Mouse (Mus musculus) monocyte, adult 5-6 weeks (primary cell): ENCODE results near the gene Sema3c. TPM values are rescaled to one million over a fixed set of nuclear protein-coding genes. Genes with fewer than 3 reads are reported as not detected.
A peak's percentile ranks its signal among the peaks of the same experiment; 100 is the strongest.

Experiments used
- ATAC-seq: fragments of 153-309, 156-312 bp; replicated peaks from 2 replicates; pipeline ENCODE4 v1.8.0; 2017; ENCODE audit warnings: mild to moderate bottlenecking; ENCODE audit not compliant: low TSS enrichment, insufficient number of reproducible peaks, severe bottlenecking, poor library complexity, low FRiP score
- total RNA-seq: library from RNA; stranded (forward); fragments of 200-1000, 200-491, 200-594 nt; gene quantifications from 3 replicates; pipeline ENCODE4 v1.2.3, GENCODE M21; 2017

Sema3c gene
- total RNA-seq, 1 experiment from 2014 or later = not detected

- no peak for ATAC-seq
Observed at GRCm38 (mm10) chr5:17748293-17748692, 174.2 kb downstream of the Sema3c start.

DNA sequence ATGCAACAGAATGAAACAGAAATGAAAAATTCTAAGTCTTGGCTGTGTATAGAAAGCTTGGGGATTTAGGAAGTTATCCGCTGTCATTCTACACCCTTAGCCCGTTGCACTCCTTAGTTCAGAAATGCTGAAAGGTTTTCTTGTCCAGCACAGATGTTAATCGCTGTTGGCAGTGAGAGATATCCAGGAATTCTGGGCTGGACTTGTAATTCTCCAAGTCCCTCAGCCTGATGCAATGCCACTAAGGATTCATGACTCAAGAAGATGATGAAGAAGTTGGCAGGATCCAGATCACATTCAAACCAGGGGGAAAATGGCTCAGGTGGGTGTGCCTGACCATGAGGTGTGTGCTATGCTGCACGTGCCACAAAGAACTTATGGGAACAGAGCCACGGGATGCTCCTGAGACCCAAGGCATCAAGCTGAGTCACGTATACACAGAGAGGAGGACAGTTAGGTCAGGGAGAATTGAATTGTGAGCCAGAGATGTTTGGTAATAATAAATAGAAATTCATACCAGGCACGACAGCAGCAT, 179.5 kb downstream of the Sema3c start:
- ATAC-seq = no peak

- no peak for ATAC-seq
Observed at GRCm38 (mm10) chr5:17766006-17766677, 192.1 kb downstream of the Sema3c start.

DNA sequence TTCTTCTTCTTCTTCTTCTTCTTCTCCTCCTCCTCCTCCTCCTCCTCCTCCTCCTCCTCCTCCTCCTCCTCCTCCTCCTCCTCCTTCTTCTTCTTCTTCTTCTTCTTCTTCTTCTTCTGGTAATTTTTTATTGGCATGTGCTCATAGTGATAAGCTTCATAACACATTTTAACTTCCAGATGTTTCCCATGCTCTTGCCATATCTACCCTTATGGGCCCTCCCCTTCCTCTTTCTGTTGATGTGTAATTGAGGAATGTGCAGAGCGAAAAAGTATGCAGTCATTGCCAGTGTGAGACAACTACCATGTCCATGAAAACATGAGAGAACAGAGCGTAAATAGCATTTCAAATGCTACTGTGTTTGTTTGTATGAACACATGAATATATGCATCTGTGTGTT, 196.2 kb downstream of the Sema3c start:
- no peak for ATAC-seq

DNA sequence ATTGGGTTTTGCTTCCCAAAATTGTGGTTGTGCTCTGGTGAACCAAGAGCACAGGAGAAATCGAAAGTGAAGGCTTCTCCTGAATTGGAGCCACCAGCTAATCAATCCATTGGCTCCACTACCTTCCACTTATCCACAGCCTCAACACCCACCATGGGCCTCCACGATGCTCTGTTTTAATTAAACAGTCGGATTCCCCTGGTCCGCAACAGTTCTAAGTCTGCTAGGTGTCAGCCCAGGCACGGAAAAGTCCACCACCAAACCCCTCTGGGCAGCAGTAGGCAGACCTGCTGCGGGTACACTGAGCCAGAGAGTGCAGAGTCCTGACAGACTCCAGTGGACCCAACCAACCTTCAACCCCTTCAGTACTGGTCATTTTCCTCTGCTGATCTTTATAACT, 202.5 kb downstream of the Sema3c start:
- peak; percentile 61; the same call in 1 of the 2 replicates for ATAC-seq

Other genes starting within 250 kb of the Sema3c start
- not detected in 3 replicates for gene Speer4f2, start 201.1 kb upstream of the Sema3c start, total RNA-seq
- not detected in 3 replicates for gene Speer4f1, start 98.2 kb upstream of the Sema3c start, total RNA-seq